Mouse (Mus musculus) c-Kit-positive CD71-positive TER-119-negative erythroid progenitor cells, embryonic 14.5 days (primary cell): ENCODE results near the gene Best2.

Experiments
- DNase-seq: peaks from one replicate; pipeline ENCODE4 v3.0.0-alpha.2; 2013; ENCODE audit warnings: low read depth

Gene Best2

GRCm38 (mm10) chr8:84966603-84967002, 47.7 kb downstream of the Best2 start:
- DNase-seq, result no peak

GRCm38 (mm10) chr8:84965731-84966291, 48.5 kb downstream of the Best2 start:
- DNase-seq, result peak; percentile 96

GRCm38 (mm10) chr8:84963952-84964351, 50.4 kb downstream of the Best2 start:
- no peak for DNase-seq

- DNase-seq, result no peak
Observed at GRCm38 (mm10) chr8:84959811-84960210, 54.5 kb downstream of the Best2 start.
